In the genomic region with DNA sequence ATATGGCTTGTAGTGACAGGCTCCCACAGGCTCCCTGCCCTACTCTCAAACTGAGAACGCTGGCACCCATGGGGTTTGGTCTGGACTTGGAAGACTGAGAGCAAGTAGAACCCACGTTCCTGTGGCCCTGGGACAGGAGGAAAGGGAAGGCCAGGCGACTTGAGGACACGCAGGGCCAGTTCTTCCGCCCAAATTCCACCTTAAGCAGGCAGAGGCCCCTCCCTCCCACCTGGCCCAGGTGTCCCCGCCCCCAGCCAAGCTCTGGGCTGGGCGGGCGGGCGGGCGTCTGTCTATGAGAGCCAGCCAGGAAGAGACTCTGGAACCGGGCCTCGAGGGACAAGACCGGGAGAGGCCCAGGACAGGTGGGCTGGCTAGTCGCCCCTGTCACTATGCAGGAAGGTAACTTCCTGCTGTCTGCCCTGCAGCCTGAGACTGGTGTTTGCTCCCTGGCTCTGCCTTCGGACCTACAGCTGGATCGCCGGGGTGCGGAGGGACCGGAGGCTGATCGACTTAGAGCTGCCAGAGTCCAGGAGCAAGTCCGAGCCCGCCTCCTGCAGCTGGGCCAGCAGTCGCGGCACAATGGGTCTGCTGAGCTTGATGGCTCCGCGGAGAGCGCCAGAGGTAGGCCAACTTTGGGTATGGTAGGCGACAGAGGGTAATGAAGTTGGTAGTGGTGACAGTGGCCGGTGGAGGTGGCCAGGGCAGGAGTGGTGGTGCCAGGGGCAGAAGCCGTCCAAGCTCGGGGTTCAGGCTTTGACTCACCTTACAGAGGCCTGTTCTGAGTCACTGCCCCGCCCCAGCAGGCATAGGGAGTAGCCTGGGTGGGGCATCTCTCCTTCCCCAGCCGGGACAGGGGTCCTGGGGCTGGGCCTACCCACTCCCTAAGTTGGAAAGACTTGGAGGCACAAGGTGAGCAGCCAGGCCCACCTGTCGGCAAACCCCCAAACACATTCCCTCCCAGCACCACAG, we compare ENCODE assay signal across 13 mouse cellular contexts. TPM values are rescaled to one million over a fixed set of nuclear protein-coding genes. Genes with fewer than 3 reads are reported as not detected.
DNase-seq lines count a peak whose midpoint lies in the region; ATAC-seq and TF ChIP-seq lines count a peak whose summit lies in the region.
"Had no signal": no experiment of that assay in that cellular context is flagged by ENCODE, and none has a peak within 500 bp of the region (broad histone marks: within the 10 kb centered on the region; RNA-seq: fewer than 3 reads in every experiment).

No protein-coding gene starts in this region.

- 24% methylated on average over 34 of the region's 34 CpGs for WGBS in hindbrain, embryonic 11.5 days
- WGBS in hindbrain, embryonic 16.5 days: 22% methylated on average over 34 of the region's 34 CpGs
- 21% methylated on average over 34 of the region's 34 CpGs for WGBS in kidney, adult 2 months
- WGBS in liver, embryonic 13.5 days (ENCODE audit: insufficient replicate concordance): 39% methylated on average over 34 of the region's 34 CpGs

- H3K27ac ChIP-seq in hindbrain, embryonic 11.5 days (ENCODE audit: low read depth, low read length): no peak overlapping the region
- H3K27ac ChIP-seq in hindbrain, embryonic 16.5 days (ENCODE audit: low read depth, low read length): no peak overlapping the region
- peak overlapping the region; percentile 80 for H3K27ac ChIP-seq in kidney, adult 2 months (ENCODE audit: insufficient read depth, low read depth, low read length)
- H3K27ac ChIP-seq in liver, embryonic 13.5 days: no peak overlapping the region

- TF ChIP-seq CTCF in kidney, adult 2 months (conservative IDR thresholded peaks at IDR 0.05; ENCODE audit: insufficient read depth, insufficient read length, low read depth, low read length): no peak

- no peak overlapping the region for H3K4me3 ChIP-seq in hindbrain, embryonic 11.5 days (ENCODE audit: low read depth, low read length)
- no peak overlapping the region for H3K4me3 ChIP-seq in hindbrain, embryonic 16.5 days (ENCODE audit: low read length)
- H3K4me3 ChIP-seq in kidney, adult 2 months (ENCODE audit: insufficient read depth, low read depth, low read length): peak overlapping the region; percentile 83
- no peak overlapping the region for H3K4me3 ChIP-seq in liver, embryonic 13.5 days (replicated peaks)

- TF ChIP-seq POLR2A in kidney, adult 2 months (IDR thresholded peaks at IDR 0.05; ENCODE audit: low read depth, low read length): no peak

- ATAC-seq in hindbrain, embryonic 11.5 days (ENCODE audit: low FRiP score): no peak
- ATAC-seq in hindbrain, embryonic 16.5 days: no peak
- no peak for ATAC-seq in liver, embryonic 13.5 days (ENCODE audit: low read depth)
- ATAC-seq in frontal cortex, adult (ENCODE audit: low TSS enrichment): no peak
- no peak for ATAC-seq in megakaryocyte progenitor cell, adult 5-6 weeks (replicated peaks; ENCODE audit: poor library complexity)

- DNase-seq in hindbrain, embryonic 11.5 days (ENCODE audit: low spot score): no peak
- DNase-seq in kidney, adult 2 months: peak; percentile 81
- no peak for DNase-seq in liver, embryonic 13.5 days
- DNase-seq in urinary bladder, postnatal 25 days (ENCODE audit: low spot score): peak; percentile 43
- no peak for DNase-seq in adrenal gland, postnatal 36 days
- DNase-seq: adrenal gland, postnatal 10 days; cerebellum, postnatal 36 days; right cerebral cortex, adult 18-20 months had no signal

- H3K27me3 ChIP-seq in hindbrain, embryonic 11.5 days (ENCODE audit: control insufficient read depth, insufficient read depth, low read length): peaks cover 5% of the 10 kb centered on the region; the same call in 1 of the 2 replicates
- no peaks in the 10 kb centered on the region for H3K27me3 ChIP-seq in hindbrain, embryonic 16.5 days (replicated peaks; ENCODE audit: control insufficient read depth, insufficient read depth, low read length)
- no peaks in the 10 kb centered on the region for H3K27me3 ChIP-seq in kidney, adult 2 months (replicated peaks; ENCODE audit: control insufficient read depth, insufficient read depth, low read length)
- H3K27me3 ChIP-seq in liver, embryonic 13.5 days: peaks cover 59% of the 10 kb centered on the region

- no peaks in the 10 kb centered on the region for H3K36me3 ChIP-seq in hindbrain, embryonic 11.5 days (ENCODE audit: control insufficient read depth, insufficient read depth, low read length)
- H3K36me3 ChIP-seq in hindbrain, embryonic 16.5 days (ENCODE audit: control insufficient read depth, insufficient read depth, low read length): no peaks in the 10 kb centered on the region
- H3K36me3 ChIP-seq in kidney, adult 2 months (ENCODE audit: control insufficient read depth, insufficient read depth, low read length): no peaks in the 10 kb centered on the region
- no peaks in the 10 kb centered on the region for H3K36me3 ChIP-seq in liver, embryonic 13.5 days

- peak overlapping the region; percentile 11; the same call in 1 of the 2 replicates for H3K4me2 ChIP-seq in hindbrain, embryonic 11.5 days (replicated peaks; ENCODE audit: low read depth, low read length)
- no peak overlapping the region for H3K4me2 ChIP-seq in hindbrain, embryonic 16.5 days (ENCODE audit: low read length)
- H3K4me2 ChIP-seq in liver, embryonic 13.5 days: peak overlapping the region; percentile 14; the same call in 1 of the 2 replicates

- H3K9me3 ChIP-seq in hindbrain, embryonic 11.5 days (ENCODE audit: control insufficient read depth, low read length): no peaks in the 10 kb centered on the region
- H3K9me3 ChIP-seq in hindbrain, embryonic 16.5 days (ENCODE audit: control insufficient read depth, low read length): no peaks in the 10 kb centered on the region
- no peaks in the 10 kb centered on the region for H3K9me3 ChIP-seq in liver, embryonic 13.5 days (replicated peaks)

- no peak overlapping the region for H3K9ac ChIP-seq in hindbrain, embryonic 11.5 days (ENCODE audit: low read depth, low read length)
- no peak overlapping the region for H3K9ac ChIP-seq in hindbrain, embryonic 16.5 days (ENCODE audit: low read depth, low read length)
- no peak overlapping the region for H3K9ac ChIP-seq in liver, embryonic 13.5 days

- no peaks in the 10 kb centered on the region for H3K4me1 ChIP-seq in hindbrain, embryonic 11.5 days (replicated peaks; ENCODE audit: control insufficient read depth, insufficient read depth, low read length)
- no peaks in the 10 kb centered on the region for H3K4me1 ChIP-seq in hindbrain, embryonic 16.5 days (ENCODE audit: control insufficient read depth, insufficient read depth, low read depth, low read length)
- no peaks in the 10 kb centered on the region for H3K4me1 ChIP-seq in kidney, adult 2 months (ENCODE audit: control insufficient read depth, insufficient read depth, low read length)
- H3K4me1 ChIP-seq in liver, embryonic 13.5 days (replicated peaks): 0 out of 2 replicates have a peak, but pooled peaks cover 5% of the 10 kb centered on the region

RNA-seq across cellular contexts. Expression of a gene that starts 1.7 kb away (rescaled TPM):
- polyA plus RNA-seq in hindbrain, embryonic 11.5 days (2014; fragmentation: Nextera tagmentation; extraction: Ambion mirVana): 2.0 and 2.6 TPM in 2 replicates
- 0.31 and 0.32 TPM in 2 replicates for polyA plus RNA-seq in hindbrain, embryonic 16.5 days (2015; fragmentation: Nextera tagmentation; extraction: Ambion mirVana)
- polyA plus RNA-seq in kidney, adult 2 months (2012; rRNA removed): 17.0 and 19.8 TPM in 2 replicates
- 0.70 and 0.71 TPM in 2 replicates for polyA plus RNA-seq in liver, embryonic 13.5 days (2015; fragmentation: Nextera tagmentation; extraction: Ambion mirVana)
- total RNA-seq in megakaryocyte progenitor cell, adult 5-6 weeks (2015): 1.0 and 2.2 TPM in 2 replicates
- 0.10 and 1.1 TPM in 2 replicates for total RNA-seq in megakaryocyte progenitor cell, adult 5-6 weeks (2017)
- 1 to 10 TPM; 1.4 to 1.5 TPM for total RNA-seq in adrenal gland, postnatal 36 days (2021)
- polyA plus RNA-seq: midbrain, postnatal 0 days had no signal

RNA-seq across cellular contexts. Expression of a gene that starts 18.9 kb away (rescaled TPM):
- polyA plus RNA-seq in hindbrain, embryonic 11.5 days (2014; fragmentation: Nextera tagmentation; extraction: Ambion mirVana): 15.1 and 18.1 TPM in 2 replicates
- polyA plus RNA-seq in hindbrain, embryonic 16.5 days (2015; fragmentation: Nextera tagmentation; extraction: Ambion mirVana): 53.3 and 55.0 TPM in 2 replicates
- polyA plus RNA-seq in kidney, adult 2 months (2012; rRNA removed): 0.16 and 0.44 TPM in 2 replicates
- polyA plus RNA-seq in liver, embryonic 13.5 days (2015; fragmentation: Nextera tagmentation; extraction: Ambion mirVana): 0.75 and 0.81 TPM in 2 replicates
- total RNA-seq in megakaryocyte progenitor cell, adult 5-6 weeks (2015): 0.84 and 1.3 TPM in 2 replicates
- total RNA-seq in megakaryocyte progenitor cell, adult 5-6 weeks (2017): 1.5 and 2.8 TPM in 2 replicates
- under 1 TPM; 0.83 to 0.95 TPM for total RNA-seq in adrenal gland, postnatal 36 days (2021)

RNA-seq across cellular contexts. Expression of a gene that starts 20.6 kb away (rescaled TPM):
- 1.0 and 2.1 TPM in 2 replicates for polyA plus RNA-seq in hindbrain, embryonic 11.5 days (2014; fragmentation: Nextera tagmentation; extraction: Ambion mirVana)
- 3.2 and 3.3 TPM in 2 replicates for polyA plus RNA-seq in hindbrain, embryonic 16.5 days (2015; fragmentation: Nextera tagmentation; extraction: Ambion mirVana)
- polyA plus RNA-seq in kidney, adult 2 months (2012; rRNA removed): 102 and 110 TPM in 2 replicates
- 16.5 and 16.9 TPM in 2 replicates for polyA plus RNA-seq in liver, embryonic 13.5 days (2015; fragmentation: Nextera tagmentation; extraction: Ambion mirVana)
- total RNA-seq in megakaryocyte progenitor cell, adult 5-6 weeks (2015): 12.3 and 12.6 TPM in 2 replicates
- total RNA-seq in megakaryocyte progenitor cell, adult 5-6 weeks (2017): 5.8 and 14.0 TPM in 2 replicates
- 1 to 10 TPM; 2.4 to 4.3 TPM for total RNA-seq in adrenal gland, postnatal 36 days (2021)

RNA-seq across cellular contexts. Expression of a gene that starts 37.8 kb away (rescaled TPM):
- 0.48 and 0.70 TPM in 2 replicates for polyA plus RNA-seq in hindbrain, embryonic 11.5 days (2014; fragmentation: Nextera tagmentation; extraction: Ambion mirVana)
- 0.49 and 0.80 TPM in 2 replicates for polyA plus RNA-seq in hindbrain, embryonic 16.5 days (2015; fragmentation: Nextera tagmentation; extraction: Ambion mirVana)
- 5.4 and 7.3 TPM in 2 replicates for polyA plus RNA-seq in kidney, adult 2 months (2012; rRNA removed)
- 0.12 and 0.20 TPM in 2 replicates for polyA plus RNA-seq in liver, embryonic 13.5 days (2015; fragmentation: Nextera tagmentation; extraction: Ambion mirVana)
- total RNA-seq in megakaryocyte progenitor cell, adult 5-6 weeks (2015): not detected in 2 replicates
- not detected in 2 replicates for total RNA-seq in megakaryocyte progenitor cell, adult 5-6 weeks (2017)
- under 1 TPM; 0.30 TPM for total RNA-seq in adrenal gland, postnatal 36 days (2021)
- total RNA-seq: gastrocnemius, postnatal 4 days had no signal

RNA-seq across cellular contexts. Expression of a gene that starts 42.4 kb away (rescaled TPM):
- polyA plus RNA-seq in hindbrain, embryonic 11.5 days (2014; fragmentation: Nextera tagmentation; extraction: Ambion mirVana): 65.2 and 73.5 TPM in 2 replicates
- polyA plus RNA-seq in hindbrain, embryonic 16.5 days (2015; fragmentation: Nextera tagmentation; extraction: Ambion mirVana): 82.8 and 95.8 TPM in 2 replicates
- polyA plus RNA-seq in kidney, adult 2 months (2012; rRNA removed): 65.1 and 71.5 TPM in 2 replicates
- polyA plus RNA-seq in liver, embryonic 13.5 days (2015; fragmentation: Nextera tagmentation; extraction: Ambion mirVana): 138 and 147 TPM in 2 replicates
- 5.8 and 9.2 TPM in 2 replicates for total RNA-seq in megakaryocyte progenitor cell, adult 5-6 weeks (2015)
- total RNA-seq in megakaryocyte progenitor cell, adult 5-6 weeks (2017): 5.7 and 5.8 TPM in 2 replicates
- 10 to 100 TPM; 41.8 to 42.9 TPM for total RNA-seq in adrenal gland, postnatal 36 days (2021)

Comparison
In these comparisons a context has a peak if more than half of its experiments do, and no peak if none do; other contexts are left out.
1. DNase-seq: peak in kidney, adult 2 months (single experiment) and urinary bladder, postnatal 25 days (single experiment); none in hindbrain, embryonic 11.5 days (single experiment), liver, embryonic 13.5 days (single experiment) and adrenal gland, postnatal 36 days (0 of 2).